Mouse (Mus musculus): ENCODE data around the gene Sdk1.

Gene Sdk1

DNA sequence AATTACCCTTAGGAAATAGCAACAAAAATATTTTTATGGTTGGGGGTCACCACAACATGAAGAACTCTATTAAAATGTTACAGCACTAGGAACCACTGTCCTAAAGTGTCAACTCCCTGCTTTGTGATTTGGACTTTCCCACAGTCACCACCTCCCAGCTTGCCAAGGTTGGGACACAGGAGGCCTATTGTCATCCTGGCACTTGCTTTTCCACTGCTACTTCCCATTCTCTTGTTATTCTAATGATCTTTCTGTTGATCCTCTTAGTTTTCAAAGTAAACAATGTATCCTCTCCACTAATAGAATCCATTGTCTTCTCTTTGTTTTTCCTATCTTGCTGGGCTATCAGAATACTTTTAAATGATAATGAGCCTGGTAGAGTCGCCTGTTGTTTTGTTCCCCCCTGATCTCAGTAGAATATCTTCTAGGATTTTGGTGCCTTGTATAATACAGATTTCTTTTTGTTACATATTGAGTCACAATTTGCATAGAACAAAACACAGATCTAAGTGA is 746.1 kb downstream of the Sdk1 start:
- intact Hi-C loops (cut with DNase I): loop anchor here (5.0 kb wide), 1 partner anchor 220 kb away; no protein-coding TSS in a partner anchor

DNA sequence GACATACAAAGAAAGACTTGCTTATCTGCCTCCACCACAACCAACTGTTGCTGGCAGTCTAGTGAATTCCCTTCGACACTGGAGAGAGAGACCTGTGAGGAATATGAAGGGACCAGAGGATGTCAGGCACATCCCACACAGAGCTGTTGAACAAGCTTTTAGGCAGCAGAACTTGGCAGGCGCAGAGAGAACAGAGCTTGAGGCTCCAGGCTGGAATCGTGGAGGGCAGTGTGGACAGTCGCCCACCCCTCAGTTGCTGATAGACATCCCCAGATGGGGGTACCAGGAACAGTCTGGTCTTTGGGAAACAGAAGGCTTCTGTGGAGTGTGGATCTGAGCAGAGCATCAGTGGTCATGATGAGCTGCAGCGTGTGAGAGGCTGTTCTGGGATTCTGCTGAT is 747.4 kb downstream of the Sdk1 start:
- intact Hi-C loops (cut with DNase I): loop anchor here (5.0 kb wide), 1 partner anchor 219 kb away; no protein-coding TSS in a partner anchor

DNA sequence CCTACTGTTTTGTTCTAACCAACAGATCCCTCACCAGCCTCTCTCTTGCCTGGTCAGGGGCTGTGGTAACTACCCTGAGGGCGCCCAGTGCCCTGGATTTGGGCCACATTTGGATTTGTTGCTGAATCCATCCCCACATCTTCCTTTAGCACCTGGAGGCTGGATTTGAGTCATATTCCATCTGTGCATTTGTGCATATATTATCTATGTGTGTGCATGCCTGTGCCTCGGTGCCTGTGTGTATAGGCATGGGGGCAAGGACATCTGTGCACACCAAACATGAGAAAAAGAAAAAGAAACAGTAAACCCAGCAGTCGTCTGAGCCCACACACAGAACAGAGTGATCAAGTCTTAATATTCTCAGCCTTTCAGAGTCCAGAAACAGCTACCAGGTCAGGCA is 752.9 kb downstream of the Sdk1 start:
- intact Hi-C loops (cut with DNase I): no loop called here

DNA sequence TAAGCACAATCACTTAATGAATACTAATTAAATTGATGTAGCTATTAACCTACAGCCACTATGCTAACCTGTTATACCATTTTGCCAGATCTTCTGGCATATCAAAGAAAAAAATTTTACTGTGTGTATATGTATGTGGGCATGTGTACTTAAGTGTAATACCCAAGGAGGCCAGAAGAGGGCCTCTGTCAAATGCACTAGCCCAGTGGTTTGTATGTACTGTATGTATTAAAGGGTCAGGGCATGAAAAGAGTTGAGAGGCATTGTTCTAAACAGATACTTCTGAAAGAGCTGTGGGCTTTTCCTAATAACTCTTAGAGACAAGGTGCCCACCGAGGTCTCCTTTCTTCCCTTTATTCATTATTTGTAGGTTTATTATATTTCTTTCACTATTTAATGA is 759.0 kb downstream of the Sdk1 start:
- intact Hi-C loops (cut with DNase I): no loop called here

DNA sequence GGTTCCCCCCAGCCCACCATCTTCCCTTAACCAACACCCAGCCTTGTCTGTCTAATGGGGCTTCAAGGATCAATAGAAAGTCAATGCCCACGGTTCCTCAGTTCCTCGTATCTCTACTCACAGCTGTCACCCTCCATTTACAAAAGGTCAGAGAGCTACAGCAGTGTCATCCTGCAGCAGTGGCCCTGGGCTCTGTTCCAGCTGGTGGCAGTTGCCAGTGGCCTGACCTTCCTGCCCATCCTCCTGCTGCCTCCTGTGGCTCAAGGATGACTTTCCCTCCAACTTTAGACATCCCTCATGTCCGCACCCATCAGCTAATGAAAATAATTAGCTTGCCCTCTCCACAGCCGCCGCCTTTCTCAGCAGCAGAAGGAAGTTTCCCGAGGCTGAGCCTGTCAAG is 759.8 kb downstream of the Sdk1 start:
- intact Hi-C loops (cut with DNase I): no loop called here

DNA sequence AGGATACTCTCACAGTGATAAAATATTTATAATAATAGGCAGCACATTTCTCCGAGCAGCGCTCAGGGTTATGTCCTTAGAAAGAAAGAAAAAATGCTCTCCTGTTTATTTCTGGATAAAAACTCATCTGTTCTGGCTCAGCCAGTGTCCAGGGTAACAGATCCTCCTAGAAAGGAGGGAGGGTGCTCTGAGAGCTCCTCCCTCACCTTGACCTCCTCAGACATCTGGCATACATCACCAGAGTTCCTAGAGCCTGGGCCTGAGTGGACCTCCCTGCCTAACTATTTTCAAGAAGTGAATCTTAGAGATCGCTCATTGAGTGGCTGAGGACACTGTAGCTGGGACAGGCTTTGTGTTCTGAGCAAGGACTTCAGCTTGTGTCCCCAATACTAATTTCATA is 760.7 kb downstream of the Sdk1 start:
- intact Hi-C loops (cut with DNase I): no loop called here

DNA sequence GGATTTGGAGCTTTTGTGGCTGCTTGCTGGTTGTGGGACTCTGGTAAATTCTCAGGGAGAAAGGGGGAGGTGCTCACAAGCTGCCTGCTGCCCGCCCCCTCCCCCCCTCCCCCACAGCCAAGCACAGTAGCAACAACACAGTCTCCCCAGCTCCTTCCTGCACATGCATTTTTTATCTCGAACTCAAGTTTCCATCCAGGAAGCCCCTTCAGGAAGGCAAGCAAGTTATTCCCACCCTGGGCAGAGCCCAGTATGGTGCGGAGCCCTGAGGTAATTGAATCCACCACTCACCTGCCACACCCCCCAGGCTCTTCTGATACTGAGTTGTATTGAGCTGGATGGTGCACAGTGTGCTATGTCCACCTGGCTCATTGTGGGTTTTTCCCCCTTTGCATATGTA is 768.9 kb downstream of the Sdk1 start:
- intact Hi-C loops (cut with DNase I): no loop called here

DNA sequence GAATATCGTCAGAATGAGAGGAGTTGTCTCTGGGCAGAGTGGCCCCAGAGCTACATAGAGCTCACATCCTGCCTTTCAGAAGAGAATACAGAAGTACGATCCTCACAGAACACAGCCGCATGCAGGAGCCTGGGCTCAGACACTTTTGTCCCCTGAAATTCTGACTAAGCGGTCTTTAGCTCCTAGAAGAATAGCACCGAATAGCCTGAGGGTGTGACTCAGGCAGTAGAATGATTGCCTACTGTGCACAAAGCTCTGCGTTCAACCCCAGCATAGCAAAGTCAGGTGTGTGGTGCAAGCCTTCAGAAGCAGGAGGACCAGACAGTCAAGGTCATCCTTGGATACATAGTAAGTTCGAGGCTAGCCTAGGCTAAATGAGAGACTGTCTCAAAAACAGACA is 775.7 kb downstream of the Sdk1 start:
- intact Hi-C loops (cut with DNase I): no loop called here

DNA sequence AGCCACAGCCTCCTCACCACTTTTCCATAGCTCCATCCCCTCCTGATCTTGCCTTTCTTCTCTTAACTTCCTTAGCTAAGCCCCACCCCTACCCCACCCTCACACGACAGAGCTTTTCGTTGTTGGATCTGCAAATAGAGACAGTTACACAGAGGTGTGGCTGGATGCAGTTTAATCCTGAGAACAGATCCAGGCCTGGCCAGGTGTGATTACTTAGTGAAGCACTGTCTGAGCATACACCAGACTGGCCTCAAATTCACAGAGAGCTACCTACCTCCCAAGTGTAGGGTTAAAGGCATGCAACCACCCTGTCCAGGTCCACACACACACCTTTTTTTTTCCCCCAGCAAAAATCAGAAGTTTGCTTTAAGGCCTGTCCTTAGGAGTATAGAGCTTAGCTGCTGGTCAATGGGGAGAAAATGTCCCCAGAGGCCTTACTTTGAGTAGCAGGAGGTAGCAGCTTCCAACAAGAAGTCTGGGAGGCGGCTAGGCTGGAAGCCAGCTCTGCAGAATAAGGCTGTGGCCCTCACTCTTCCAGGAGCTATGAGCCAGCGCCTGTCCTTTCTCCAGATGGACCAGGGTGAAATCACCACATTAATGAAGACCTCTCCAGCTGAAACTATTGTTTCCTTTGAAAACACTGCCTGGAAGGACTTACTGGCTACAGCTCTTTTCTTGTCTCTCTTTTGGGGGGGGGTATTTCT is 781.7 kb downstream of the Sdk1 start:
- intact Hi-C loops (cut with DNase I): no loop called here

DNA sequence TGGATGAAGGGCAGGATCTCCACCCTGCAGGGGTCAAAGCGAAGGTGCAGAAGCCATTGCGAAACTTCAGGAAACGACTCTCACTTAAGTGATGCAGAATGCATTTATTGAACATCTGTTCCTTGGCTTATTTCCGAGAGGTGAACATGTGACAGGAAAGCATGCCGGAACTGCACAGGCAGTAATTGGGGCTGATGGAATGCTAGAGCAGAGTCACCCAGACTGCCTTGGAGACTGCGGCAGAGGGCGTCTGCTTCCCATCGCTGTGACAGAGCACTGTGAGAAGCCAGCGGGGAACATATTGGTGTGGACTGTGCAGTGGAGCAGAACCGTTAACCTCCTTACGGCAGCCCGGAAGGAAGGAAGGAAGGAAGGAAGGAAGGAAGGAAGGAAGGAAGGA is 783.2 kb downstream of the Sdk1 start:
- intact Hi-C loops (cut with DNase I): no loop called here

DNA sequence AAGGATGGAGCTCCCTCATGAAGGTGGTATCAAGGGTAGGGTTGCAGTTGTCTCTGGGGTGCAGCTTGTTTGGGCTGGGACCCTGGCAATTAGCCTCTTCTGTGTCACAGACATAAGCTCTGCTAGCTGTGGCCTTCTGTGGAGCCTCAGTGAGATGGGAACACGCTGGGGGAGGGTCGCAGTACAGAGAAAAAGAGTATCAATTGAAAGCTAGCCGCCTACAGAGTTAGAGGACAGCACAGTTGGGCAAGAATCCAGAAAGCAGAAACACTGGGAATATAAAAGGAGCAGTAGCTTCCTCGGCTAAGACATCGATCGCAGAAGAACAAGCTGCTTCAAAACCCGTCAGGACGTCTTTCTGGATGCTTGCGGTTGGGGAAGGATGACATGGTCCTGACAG is 795.2 kb downstream of the Sdk1 start:
- intact Hi-C loops (cut with DNase I): no loop called here

DNA sequence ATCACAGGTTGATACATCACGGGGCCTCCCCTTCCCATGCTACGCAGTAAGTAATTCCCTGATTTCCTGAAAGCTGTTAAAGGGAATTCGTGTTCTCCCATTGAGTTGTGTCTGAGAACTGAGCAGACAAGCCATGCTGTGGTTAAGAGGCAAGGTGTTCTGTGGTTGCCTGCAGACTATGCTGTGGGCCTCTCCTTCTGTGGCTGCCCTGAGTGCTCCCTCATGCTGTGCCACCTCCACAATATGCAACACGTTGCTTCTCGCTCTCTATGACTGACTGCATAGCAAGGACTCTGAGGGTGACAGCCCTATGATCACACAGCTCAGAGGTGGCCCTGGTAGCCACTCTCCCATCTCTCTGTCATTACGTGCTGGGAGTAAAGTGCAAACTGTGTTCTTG is 797.9 kb downstream of the Sdk1 start:
- intact Hi-C loops (cut with DNase I): no loop called here

DNA sequence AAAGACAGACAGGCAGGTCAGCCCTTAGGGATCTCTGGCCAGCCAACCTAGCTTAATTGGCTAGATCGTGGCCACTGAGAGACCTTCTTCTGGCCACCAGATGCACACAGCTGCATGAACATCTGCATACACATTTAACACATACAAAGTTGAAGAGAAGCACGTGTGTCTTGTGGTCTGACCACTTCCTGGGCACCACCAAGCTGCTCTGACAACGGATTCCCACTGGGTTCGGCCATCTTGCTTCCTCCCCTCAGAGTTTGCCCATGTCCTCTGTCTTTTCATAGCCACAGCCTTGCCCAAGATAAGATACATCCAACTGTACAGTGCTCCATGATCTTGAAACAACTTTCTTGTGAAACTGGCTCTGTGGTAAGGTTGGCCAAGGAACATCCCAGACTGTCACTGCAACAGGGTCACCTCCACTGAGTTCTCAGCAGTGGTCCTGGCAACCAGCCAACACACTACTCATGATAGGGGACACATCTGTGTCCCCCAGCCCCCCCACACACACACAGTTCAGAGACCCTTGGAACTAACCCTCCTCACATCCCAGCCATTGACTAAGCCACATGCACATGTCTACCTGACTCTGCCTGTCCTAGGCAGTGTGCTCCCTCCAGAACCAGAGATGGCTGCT is 798.7 kb downstream of the Sdk1 start:
- intact Hi-C loops (cut with DNase I): no loop called here

DNA sequence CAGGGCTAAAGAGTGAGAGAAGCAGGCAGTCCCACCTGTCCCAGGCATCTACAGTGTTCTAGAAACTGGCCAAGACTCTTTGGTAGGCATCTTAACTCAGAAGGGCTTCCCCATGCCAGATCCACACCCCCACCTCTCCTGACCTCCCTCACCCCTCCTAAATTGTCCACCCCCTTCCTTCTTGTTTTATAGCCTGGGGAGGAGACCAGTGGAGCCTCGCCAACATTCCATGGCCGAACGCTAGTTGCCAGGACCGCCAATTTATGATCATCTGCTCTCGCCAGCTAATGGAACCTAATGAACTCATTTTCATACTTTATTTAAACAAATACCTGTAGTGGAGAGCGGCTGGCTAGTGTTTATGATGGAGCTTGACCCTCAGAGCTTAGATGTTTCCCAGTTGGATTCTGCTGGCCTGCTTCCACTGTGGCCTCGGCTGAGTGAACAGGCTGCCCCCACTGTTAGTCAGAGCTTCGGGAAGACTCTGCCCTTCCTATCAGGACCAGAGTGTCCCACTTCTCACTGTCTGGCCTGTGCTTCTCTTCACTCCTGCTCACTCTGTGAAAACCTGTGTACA is 800.0 kb downstream of the Sdk1 start:
- intact Hi-C loops (cut with DNase I): no loop called here

DNA sequence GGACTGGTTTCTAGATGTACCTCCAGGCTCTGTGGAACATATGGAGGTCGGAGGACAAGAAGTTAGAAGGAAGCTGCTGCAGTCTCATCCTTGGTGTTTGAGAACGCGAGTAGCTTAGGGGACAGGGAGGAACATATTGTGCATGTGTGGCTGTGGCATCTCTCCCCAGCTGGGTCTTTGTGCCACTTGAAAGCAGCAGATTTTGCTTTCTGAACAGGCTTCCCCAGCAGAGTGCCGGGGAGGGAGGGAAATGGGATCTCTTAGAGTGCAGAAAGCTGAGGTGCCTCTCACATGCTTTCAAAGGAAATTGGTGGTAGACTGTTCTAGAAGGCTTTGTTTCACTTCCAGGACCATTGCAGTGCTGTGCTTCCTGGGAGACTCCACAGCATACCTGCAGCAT is 820.5 kb downstream of the Sdk1 start:
- intact Hi-C loops (cut with DNase I): no loop called here

DNA sequence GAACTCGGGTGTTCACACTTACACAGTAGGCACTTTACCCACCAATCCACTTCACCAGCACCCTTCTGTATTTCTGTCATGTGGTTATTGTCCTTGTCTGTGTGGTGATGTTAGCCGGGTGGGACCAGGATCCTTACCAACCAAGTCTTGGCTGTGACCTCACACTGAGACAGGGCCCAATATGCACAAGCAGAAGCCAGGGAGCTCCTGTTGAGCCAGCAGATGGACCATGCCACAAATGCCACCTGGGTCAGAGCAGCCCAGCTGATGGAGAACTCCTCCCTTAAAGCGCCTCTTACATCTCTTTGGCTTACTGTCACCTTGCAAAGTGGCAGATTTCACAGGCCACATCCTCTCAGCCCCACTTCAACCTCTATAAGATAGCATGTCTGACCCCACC is 830.0 kb downstream of the Sdk1 start:
- intact Hi-C loops (cut with DNase I): no loop called here

DNA sequence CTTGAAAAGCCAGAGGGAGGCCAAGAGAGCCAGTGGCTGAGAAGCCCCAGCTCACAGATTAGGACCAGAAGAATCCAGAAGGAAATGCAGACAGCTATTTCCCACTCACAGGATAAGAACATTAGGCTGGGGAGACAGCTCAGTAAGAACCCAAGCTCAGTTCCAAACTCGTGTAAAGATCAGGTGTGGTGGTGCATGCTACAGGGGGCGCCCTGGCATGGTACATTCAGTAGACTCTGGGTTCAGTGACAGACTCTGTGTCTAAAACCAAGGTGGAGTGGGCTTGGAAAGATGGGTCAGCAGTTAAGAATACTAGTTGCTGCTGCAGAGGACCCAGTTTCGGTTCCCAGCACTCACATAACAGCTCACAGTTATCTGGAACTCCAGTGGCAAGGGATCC is 832.6 kb downstream of the Sdk1 start:
- intact Hi-C loops (cut with DNase I): no loop called here

DNA sequence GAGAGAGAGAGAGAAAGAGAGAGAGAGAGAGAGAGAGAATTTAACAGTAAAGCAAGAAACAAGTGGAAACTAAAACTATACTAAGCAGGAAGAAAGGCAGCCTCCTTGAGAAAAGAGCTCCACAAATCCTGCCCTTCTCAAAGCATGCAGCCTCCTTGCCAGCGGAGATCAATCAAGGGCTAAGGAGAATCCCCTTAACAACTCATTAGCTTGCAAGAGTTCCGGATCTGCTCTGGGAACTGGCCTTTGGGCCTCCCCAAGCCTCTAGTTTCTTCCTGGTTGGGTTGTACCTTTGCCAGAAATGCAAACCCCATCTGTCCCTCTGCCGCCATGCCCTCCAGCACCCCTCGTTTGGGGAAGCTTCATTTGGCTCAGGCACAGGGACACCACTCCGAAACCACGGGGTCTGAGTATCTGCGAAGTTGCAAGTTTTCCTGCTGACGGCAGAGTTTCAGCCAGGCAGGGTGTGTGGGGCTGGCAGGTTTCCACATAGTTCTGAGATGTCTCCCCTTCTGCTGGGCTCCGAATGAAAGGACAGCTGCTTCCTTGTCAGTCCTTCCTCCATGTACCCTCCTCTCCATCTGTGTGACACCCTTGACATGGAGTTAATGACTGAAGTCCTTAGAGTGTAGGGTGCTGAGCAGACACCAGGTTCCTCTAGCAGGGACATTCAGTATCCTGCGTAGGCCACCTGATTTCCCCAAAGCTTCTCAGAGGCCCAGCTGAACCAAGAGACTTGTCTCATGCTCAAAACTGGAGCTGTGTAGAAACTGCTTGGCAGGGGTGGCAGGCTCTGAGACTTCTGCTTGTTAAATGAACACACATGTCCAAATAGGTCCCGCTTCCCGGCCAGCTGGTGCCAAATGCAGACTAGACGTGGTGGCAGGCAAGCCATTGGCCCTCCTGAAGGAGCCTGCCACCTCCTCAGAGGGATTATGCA is 833.5 kb downstream of the Sdk1 start:
- intact Hi-C loops (cut with DNase I): no loop called here

DNA sequence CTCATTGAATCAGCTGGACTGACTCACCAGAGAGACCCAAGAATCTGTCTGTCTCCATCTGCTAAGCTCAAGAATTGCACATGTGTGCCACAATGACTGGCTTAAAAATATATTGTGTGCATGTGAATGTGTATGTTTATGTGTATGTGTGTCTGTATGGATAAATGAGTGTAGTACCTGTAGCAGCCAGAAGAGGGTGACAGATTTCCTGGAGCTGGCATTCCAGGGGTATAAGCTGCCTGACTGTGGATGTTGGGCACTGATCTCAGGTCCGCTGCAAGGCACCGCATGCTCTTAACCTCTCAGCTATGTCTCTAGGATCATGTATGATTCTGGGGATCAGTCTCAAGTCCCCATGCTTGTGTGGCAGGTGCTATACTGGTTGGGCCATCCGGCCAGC is 839.4 kb downstream of the Sdk1 start:
- intact Hi-C loops (cut with DNase I): no loop called here

DNA sequence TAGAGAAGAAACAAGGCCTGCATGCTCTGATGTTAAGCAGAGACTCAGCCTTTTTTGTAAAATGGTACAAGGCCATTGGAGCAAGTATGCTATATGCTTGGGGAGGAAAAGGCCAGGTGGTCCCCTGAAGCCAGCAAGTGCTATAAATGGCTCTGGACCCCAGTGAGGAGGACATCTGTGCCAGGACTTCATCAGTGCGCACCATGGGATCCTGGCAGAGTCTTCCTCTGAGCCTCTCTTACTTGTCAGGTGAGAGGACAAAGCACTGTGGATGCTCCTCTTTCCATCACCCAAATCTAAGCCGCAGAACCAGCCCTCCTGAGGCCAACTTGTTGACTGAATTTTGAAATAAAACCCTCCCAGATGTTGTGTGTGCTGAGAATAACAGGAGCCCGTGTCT is 839.8 kb downstream of the Sdk1 start:
- intact Hi-C loops (cut with DNase I): no loop called here

DNA sequence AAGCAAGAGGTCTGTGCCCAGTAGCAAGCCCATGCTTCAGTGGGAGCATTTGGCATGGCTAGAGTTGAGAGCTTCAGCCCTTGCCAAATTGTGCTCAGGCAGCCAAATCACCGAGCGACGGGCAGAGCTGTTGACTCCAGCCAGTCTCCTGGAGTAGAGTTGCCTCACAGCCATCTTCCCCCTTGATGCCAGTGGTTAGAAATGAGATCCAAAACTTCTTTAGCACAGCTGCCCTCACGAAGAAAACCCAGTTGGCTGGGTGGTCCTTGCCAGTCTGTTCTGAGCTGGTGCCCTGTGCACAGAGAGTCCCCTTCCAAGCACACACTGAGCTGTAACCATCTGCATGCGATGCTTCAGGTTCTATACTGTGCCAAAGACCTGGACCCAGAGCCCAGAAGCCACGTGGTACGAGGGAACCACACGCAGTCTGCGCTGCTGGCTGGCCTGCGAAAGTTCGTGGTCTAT is 855.1 kb downstream of the Sdk1 start:
- intact Hi-C loops (cut with DNase I): no loop called here

DNA sequence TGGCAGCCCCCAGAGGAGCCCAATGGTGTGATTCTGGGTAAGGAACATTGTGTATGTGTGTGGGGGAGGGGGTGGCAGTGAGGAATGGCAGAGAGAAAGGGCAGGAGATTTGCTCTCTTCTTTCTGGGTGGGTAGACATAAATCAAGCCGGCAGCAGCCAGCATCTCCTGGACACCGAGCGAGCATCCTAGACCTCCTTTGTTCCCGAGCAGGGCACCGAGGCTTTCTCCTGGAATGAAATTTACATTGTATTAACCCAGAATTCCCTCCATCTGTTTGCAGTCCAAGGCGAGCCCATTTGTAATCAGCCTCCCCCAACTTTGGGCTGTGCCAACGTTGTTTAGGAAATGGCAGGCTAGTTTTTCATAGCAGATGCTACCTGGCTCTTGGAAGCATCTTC is 858.9 kb downstream of the Sdk1 start:
- intact Hi-C loops (cut with DNase I): no loop called here
